Mouse (Mus musculus) urinary bladder, postnatal 4 days (tissue): ENCODE results near the gene Wdr17.

Source experiments
- DNase-seq, 2 experiments: peaks; one replicate each; pipeline ENCODE4 v3.0.0; 2021 to 2022; ENCODE audit warnings: low spot score in 2 of 2

The Wdr17 gene

DNA sequence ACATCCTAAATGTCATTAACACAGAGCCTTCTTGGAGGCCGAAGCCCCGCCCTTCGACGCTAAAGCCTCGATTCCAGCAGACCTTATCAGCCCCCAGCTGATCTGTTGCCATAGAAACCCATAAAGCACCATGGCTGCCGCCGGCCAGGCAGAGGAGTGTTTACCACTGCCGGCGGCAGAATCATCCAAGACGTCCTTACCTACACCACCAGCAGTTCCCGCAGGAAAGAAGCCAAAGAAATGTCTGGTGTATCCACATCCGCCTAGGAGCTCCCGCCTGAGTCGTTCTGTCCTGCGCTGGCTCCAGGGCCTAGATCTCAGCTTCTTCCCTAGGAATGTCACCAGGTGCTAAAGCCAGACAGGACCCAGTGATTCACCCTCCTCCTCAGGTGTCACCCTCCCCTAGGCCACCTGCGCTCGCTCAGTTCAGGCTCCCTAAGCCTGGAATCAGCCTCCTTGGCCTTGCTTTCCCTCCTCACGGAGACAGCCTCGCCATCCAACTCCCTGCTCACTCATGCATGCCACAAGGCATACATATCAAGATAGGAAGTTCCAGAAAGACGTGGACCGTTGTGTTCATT lies 286.2 kb downstream of the Wdr17 start, which contains the start of gene Spata4:
Gene Spata4, plus strand, starts transcription at position 111 of the 581 bp plus-strand sequence.
- DNase-seq: no peak

DNA sequence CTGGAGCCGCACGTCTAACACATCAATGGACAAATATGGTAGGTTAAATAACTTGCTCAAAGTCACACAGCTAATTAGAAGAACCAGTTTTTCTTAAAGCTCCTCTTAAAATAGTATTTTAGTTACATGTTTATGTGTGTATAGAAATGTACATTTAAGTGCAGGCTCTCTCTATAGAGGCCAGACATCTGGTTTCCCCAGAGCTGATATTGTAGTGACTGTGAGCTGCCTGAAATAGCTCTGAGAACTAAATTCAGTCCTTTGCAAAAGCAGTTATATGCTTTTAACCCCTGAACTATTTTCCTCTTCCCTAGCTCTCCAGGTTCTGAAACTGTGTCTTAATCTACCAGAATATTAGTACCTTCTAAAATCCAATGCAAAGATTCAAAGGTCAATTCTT lies 289.6 kb downstream of the Wdr17 start:
- DNase-seq: no peak

DNA sequence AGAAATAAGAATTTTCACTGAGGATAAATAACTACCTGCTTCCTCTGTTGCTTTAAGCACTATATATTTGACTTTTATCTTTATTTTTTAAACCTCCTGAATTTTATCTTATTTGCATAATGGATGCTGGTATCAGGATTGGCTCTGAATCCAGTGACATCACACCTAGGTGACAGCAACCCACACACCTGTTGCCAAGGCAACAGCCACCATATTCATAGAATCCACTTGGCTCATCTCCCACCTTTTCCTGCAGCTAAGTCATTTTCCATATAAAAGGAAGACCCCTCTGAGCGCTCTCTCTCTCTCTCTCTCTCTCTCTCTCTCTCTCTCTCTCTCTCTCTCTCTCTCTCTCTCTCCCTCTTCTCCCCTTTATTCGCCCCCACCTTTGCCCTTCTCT lies 290.0 kb downstream of the Wdr17 start:
- DNase-seq: no peak

DNA sequence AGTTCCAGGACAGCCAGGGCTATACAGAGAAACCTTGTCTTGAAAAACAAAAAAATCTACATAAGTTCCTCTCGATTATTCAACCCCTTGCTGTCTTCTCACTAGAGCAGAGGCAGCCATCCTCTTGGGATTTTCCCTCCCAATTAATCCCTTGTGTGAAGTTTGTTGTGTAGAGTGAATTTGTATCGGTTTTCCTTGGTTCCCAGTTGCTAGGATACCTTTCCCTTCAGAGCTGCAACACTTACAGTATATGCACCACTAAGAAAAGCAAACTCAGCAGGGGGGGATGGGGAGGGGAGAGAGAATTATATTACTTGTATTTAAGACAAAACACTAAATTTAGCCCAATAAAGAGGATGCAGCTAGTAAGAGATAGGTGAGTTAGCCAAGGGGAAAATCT lies 290.9 kb downstream of the Wdr17 start:
- no peak for DNase-seq

DNA sequence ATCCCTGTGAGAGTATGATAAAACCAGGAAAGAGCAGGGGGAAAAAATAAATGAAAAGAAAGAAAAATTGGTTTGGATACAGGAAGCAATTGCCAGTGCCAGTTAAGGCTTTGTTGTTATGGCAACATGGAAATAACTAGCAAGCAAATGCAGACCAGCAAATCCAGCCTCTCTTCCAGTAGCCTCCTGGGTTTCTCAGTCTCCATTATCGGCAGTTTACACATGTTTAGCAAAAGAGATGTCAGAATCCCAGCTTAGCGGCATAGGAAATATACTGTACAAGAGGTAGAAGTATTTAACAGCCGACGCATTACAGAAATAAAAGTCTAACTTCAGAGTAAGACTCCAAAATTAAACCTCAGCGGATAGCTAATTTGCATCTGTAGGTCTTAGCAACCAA lies 292.4 kb downstream of the Wdr17 start:
- DNase-seq: no peak

DNA sequence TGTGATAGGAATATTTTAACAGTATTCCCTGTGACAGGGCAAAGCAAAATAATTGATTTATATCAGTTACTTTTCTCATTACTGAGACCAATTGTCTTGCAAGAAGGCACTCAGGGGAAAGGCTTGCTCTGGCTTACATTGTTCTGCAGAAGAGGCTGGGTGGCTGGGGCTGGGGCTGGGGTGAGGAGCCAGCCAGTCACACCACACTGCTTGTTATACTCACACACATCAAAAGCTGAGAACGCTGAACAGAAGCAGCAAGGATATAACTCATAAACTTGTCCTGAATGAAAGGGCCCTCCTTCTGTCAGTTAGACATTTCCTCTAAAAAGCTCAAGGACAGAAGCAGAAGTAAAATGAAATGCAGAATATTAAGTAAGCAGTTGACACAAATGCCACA lies 304.1 kb downstream of the Wdr17 start:
- DNase-seq: no peak

DNA sequence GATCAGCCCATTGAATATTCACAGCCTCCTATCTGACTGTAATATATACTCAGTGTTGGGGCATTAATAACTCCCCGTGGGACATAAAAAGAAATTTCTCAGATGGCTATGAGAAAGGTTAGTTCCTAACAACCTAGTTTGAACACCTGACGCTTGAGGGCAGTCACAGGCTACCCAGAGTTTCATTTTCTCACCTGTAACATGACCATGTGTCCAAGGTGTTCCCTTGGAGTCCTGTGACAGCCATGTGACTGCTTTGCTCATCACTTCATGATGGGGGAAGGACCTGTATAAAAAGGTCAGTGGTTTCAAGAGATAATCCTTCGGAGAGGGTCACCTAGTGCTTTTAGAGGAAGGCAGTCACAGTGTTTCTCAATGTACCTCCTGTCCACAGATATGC lies 305.5 kb downstream of the Wdr17 start:
- DNase-seq: no peak
